Comparison of ENCODE assay signal across 31 mouse cellular contexts in the genomic region with DNA sequence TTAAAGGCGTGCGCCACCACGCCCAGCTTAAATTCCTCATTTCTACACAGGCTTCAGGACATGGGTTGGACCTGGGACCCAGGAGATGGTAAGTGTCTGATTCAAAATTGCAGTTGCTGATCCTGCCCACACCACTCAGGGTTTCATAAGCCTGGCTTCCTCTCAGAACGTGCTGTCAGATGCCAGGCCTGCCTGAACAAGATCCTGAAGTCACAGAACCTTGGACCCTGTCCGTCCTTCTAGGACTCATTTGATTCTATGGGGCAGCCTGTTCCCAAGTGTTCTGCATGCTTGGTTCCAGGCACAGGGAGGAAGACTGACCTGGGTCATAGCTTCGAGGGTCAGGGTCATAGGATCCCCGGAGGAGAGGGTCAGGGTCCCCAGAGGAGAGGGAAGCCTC. TPM values are rescaled to one million over a fixed set of nuclear protein-coding genes. Genes with fewer than 3 reads are reported as not detected.
DNase-seq lines count a peak whose midpoint lies in the region; ATAC-seq lines count a peak whose summit lies in the region.
"Had no signal": no experiment of that assay in that cellular context is flagged by ENCODE, and none has a peak within 500 bp of the region (broad histone marks: within the 10 kb centered on the region; RNA-seq: fewer than 3 reads in every experiment).

No protein-coding gene starts in this region.

- H3K9ac ChIP-seq in kidney, embryonic 16.5 days (replicated peaks; ENCODE audit: low read length) = no peak overlapping the region
- H3K9ac ChIP-seq in midbrain, embryonic 13.5 days (replicated peaks) = no peak overlapping the region
- H3K9ac ChIP-seq: forebrain, embryonic 13.5 days; intestine, embryonic 15.5 days; liver, embryonic 15.5 days; lung, embryonic 14.5 days; neural tube, embryonic 13.5 days had no signal

- H3K27ac ChIP-seq in kidney, embryonic 16.5 days (ENCODE audit: low read length) = peak overlapping the region; percentile 57
- no peak overlapping the region for H3K27ac ChIP-seq in midbrain, embryonic 13.5 days
- H3K27ac ChIP-seq: forebrain, embryonic 13.5 days; hindbrain, embryonic 10.5 days; intestine, embryonic 15.5 days; liver, embryonic 15.5 days; neural tube, embryonic 13.5 days had no signal

- peak; percentile 16 for DNase-seq in 416B (ENCODE audit: low read depth)
- DNase-seq in kidney, adult 18-20 months = peak; percentile 63
- DNase-seq in kidney, postnatal 36 days = peak; percentile 73 to 88
- no peak for DNase-seq in left cerebral cortex, adult 8-10 months (ENCODE audit: low spot score in 2 of 2)
- DNase-seq: adrenal gland, postnatal 10 days; cerebellum, adult 18-20 months; cerebellum, postnatal 14 days; gastrocnemius, postnatal 25 days; heart, postnatal 14 days; layer of hippocampus, adult 9-11 months; lung, embryonic 14.5 days; lung, postnatal 14 days; right cerebral cortex, postnatal 4 days; thymus, adult 2 months; thymus, postnatal 4 days had no signal

- H3K4me1 ChIP-seq in kidney, embryonic 16.5 days (ENCODE audit: insufficient read depth, low read length) = peaks cover 19% of the 10 kb centered on the region
- no peaks in the 10 kb centered on the region for H3K4me1 ChIP-seq in midbrain, embryonic 13.5 days (replicated peaks)
- H3K4me1 ChIP-seq: forebrain, embryonic 13.5 days; liver, embryonic 15.5 days; neural tube, embryonic 13.5 days had no signal

- ATAC-seq in kidney, embryonic 16.5 days (ENCODE audit: low FRiP score, low TSS enrichment) = peak; percentile 40; the same call in 1 of the 2 replicates
- no peak for ATAC-seq in inflammation-experienced regulatory T-cells, adult 6 months
- ATAC-seq in midbrain, embryonic 13.5 days = no peak
- ATAC-seq: forebrain, embryonic 13.5 days; hindbrain, embryonic 16.5 days; intestine, embryonic 15.5 days had no signal

- H3K4me2 ChIP-seq in kidney, embryonic 16.5 days (replicated peaks; ENCODE audit: low read depth, low read length) = no peak overlapping the region
- no peak overlapping the region for H3K4me2 ChIP-seq in midbrain, embryonic 13.5 days (replicated peaks)
- H3K4me2 ChIP-seq: forebrain, embryonic 13.5 days; intestine, embryonic 15.5 days; liver, embryonic 15.5 days; lung, embryonic 14.5 days; midbrain, embryonic 11.5 days; neural tube, embryonic 13.5 days had no signal

- H3K4me3 ChIP-seq in kidney, embryonic 16.5 days (ENCODE audit: low read length) = no peak overlapping the region
- H3K4me3 ChIP-seq in midbrain, embryonic 13.5 days (replicated peaks) = no peak overlapping the region
- H3K4me3 ChIP-seq: forebrain, embryonic 13.5 days; hindbrain, embryonic 10.5 days; intestine, embryonic 15.5 days; liver, embryonic 15.5 days; myocyte; neural tube, embryonic 13.5 days had no signal

- no peaks in the 10 kb centered on the region for H3K9me3 ChIP-seq in kidney, embryonic 16.5 days (ENCODE audit: low read length)
- H3K9me3 ChIP-seq in midbrain, embryonic 13.5 days = no peaks in the 10 kb centered on the region
- H3K9me3 ChIP-seq: forebrain, embryonic 13.5 days; hindbrain, embryonic 10.5 days; intestine, embryonic 15.5 days; liver, embryonic 15.5 days; neural tube, embryonic 13.5 days had no signal

- 67% methylated on average over 7 of the region's 7 CpGs for WGBS in kidney, embryonic 16.5 days
- 88% methylated on average over 7 of the region's 7 CpGs for WGBS in midbrain, embryonic 13.5 days

- H3K36me3 ChIP-seq in kidney, embryonic 16.5 days (ENCODE audit: insufficient read depth, low read length) = no peaks in the 10 kb centered on the region
- no peaks in the 10 kb centered on the region for H3K36me3 ChIP-seq in midbrain, embryonic 13.5 days
- H3K36me3 ChIP-seq: hindbrain, embryonic 10.5 days; intestine, embryonic 15.5 days; liver, embryonic 15.5 days; neural tube, embryonic 13.5 days had no signal

- no peaks in the 10 kb centered on the region for H3K27me3 ChIP-seq in kidney, embryonic 16.5 days (ENCODE audit: insufficient read depth, low read length)
- H3K27me3 ChIP-seq in midbrain, embryonic 13.5 days = no peaks in the 10 kb centered on the region
- H3K27me3 ChIP-seq: forebrain, embryonic 13.5 days; intestine, embryonic 15.5 days; liver, embryonic 15.5 days; neural tube, embryonic 13.5 days; Patski had no signal

RNA-seq across cellular contexts. Expression of gene 2610528J11Rik, which starts 6.8 kb away (rescaled TPM):
- polyA plus RNA-seq in kidney, embryonic 16.5 days (2015; fragmentation: Nextera tagmentation; extraction: Ambion mirVana) = 30.1 and 33.1 TPM in 2 replicates
- polyA plus RNA-seq in inflammation-experienced regulatory T-cells, adult 6 months (2017; shearing (Covaris generic)) = not detected
- not detected for total RNA-seq in left cerebral cortex, adult 8-10 months (2022)
- 0.16 TPM in 1 of 2 replicates, not detected in the other for polyA plus RNA-seq in midbrain, embryonic 13.5 days (2015; fragmentation: Nextera tagmentation; extraction: Ambion mirVana)
- total RNA-seq: gastrocnemius, postnatal 25 days; heart, postnatal 14 days; left cerebral cortex, postnatal 14 days; MEL; midbrain, postnatal 0 days had no signal
- polyA plus RNA-seq: heart, embryonic 14.5 days; hindbrain, embryonic 16.5 days; midbrain, postnatal 0 days; myocyte; neural tube, embryonic 13.5 days; Patski had no signal

RNA-seq across cellular contexts. Expression of gene Tmem125, which starts 10.2 kb away (rescaled TPM):
- polyA plus RNA-seq in kidney, embryonic 16.5 days (2015; fragmentation: Nextera tagmentation; extraction: Ambion mirVana) = 8.0 and 8.9 TPM in 2 replicates
- not detected for polyA plus RNA-seq in inflammation-experienced regulatory T-cells, adult 6 months (2017; shearing (Covaris generic))
- total RNA-seq in left cerebral cortex, adult 8-10 months (2022) = 10 to 100 TPM; 10.0 to 14.0 (median 11.1) TPM
- polyA plus RNA-seq in midbrain, embryonic 13.5 days (2015; fragmentation: Nextera tagmentation; extraction: Ambion mirVana) = 0.22 TPM in 1 of 2 replicates, not detected in the other
- total RNA-seq: gastrocnemius, postnatal 25 days had no signal
- polyA plus RNA-seq: forebrain, embryonic 13.5 days; myocyte; neural tube, embryonic 13.5 days had no signal

RNA-seq across cellular contexts. Expression of gene Tie1, which starts 43.7 kb away (rescaled TPM):
- polyA plus RNA-seq in kidney, embryonic 16.5 days (2015; fragmentation: Nextera tagmentation; extraction: Ambion mirVana) = 65.3 and 66.4 TPM in 2 replicates
- not detected for polyA plus RNA-seq in inflammation-experienced regulatory T-cells, adult 6 months (2017; shearing (Covaris generic))
- 1 to 10 TPM; 6.6 to 9.4 (median 8.3) TPM for total RNA-seq in left cerebral cortex, adult 8-10 months (2022)
- polyA plus RNA-seq in midbrain, embryonic 13.5 days (2015; fragmentation: Nextera tagmentation; extraction: Ambion mirVana) = 13.7 and 14.4 TPM in 2 replicates
- total RNA-seq: MEL had no signal
- polyA plus RNA-seq: myocyte, Patski had no signal

Comparison
In these comparisons a context has a peak if more than half of its experiments do, and no peak if none do; other contexts are left out.
1. DNase-seq: peak in 416B (single experiment), kidney, adult 18-20 months (single experiment) and kidney, postnatal 36 days (2 of 2); none in left cerebral cortex, adult 8-10 months (0 of 2).
2. RNA of gene 2610528J11Rik, which starts 6.8 kb away (polyA plus RNA-seq): 30.1 to 33.1 TPM in kidney, embryonic 16.5 days; 0.16 TPM in midbrain, embryonic 13.5 days and not detected in inflammation-experienced regulatory T-cells, adult 6 months; every median in the first group is over 10 times any median in the second.
3. RNA of gene Tie1, which starts 43.7 kb away (polyA plus RNA-seq): 65.3 to 66.4 TPM in kidney, embryonic 16.5 days and 13.7 to 14.4 TPM in midbrain, embryonic 13.5 days; not detected in inflammation-experienced regulatory T-cells, adult 6 months; every median in the first group is over 10 times any median in the second.